ENCODE assay signal across 28 mouse cellular contexts in the genomic region with DNA sequence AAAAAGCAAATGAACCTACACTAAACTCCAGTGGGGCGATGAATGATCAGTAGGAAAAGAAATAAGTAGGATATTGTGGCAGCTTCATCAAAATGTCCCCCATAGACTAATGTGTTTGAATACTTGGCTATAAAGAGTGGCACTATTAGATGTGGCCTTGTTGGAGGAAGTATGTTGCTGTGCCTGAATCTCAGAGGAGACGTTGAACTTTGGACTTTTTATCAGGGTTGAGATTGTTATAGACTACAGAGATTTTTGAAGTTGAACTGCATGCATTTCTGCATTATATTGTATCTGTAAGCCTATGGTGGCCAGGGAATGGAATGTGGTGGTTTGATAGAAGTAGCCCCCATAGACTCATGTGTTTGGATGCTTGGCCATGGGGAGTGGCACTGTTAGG.
"Had no signal": no experiment of that assay in that cellular context is flagged by ENCODE, and none has a peak within 500 bp of the region (broad histone marks: within the 10 kb centered on the region; RNA-seq: fewer than 3 reads in every experiment).

No protein-coding gene starts in this region.

- H3K4me1 ChIP-seq: embryonic facial prominence, embryonic 10.5 days; embryonic facial prominence, embryonic 12.5 days; embryonic facial prominence, embryonic 15.5 days; forebrain, embryonic 10.5 days; forebrain, embryonic 12.5 days; forebrain, embryonic 13.5 days; forebrain, embryonic 15.5 days had no signal

- H3K36me3 ChIP-seq: embryonic facial prominence, embryonic 10.5 days; embryonic facial prominence, embryonic 12.5 days; embryonic facial prominence, embryonic 13.5 days; embryonic facial prominence, embryonic 15.5 days; forebrain, embryonic 10.5 days; forebrain, embryonic 12.5 days; forebrain, embryonic 15.5 days had no signal

- H3K27ac ChIP-seq: embryonic facial prominence, embryonic 10.5 days; embryonic facial prominence, embryonic 12.5 days; embryonic facial prominence, embryonic 13.5 days; embryonic facial prominence, embryonic 15.5 days; forebrain, embryonic 10.5 days; forebrain, embryonic 12.5 days; forebrain, embryonic 13.5 days; forebrain, embryonic 15.5 days; gastrocnemius, adult 2 months had no signal

- H3K4me3 ChIP-seq: embryonic facial prominence, embryonic 10.5 days; embryonic facial prominence, embryonic 12.5 days; embryonic facial prominence, embryonic 13.5 days; embryonic facial prominence, embryonic 15.5 days; erythroblast, embryonic 14.5 days; forebrain, embryonic 10.5 days; forebrain, embryonic 12.5 days; forebrain, embryonic 13.5 days; forebrain, embryonic 15.5 days; gastrocnemius, adult 2 months had no signal

- DNase-seq: cerebellum, adult 18-20 months; cerebellum, adult 2 months; cerebellum, adult 8-10 months; cerebellum, adult 9-10 months; cerebellum, adult 9-11 months; cerebellum, postnatal 10 days; cerebellum, postnatal 14 days; cerebellum, postnatal 25 days; cerebellum, postnatal 36 days; embryo, embryonic 11 days; forebrain, postnatal 0 days; gastrocnemius, adult 2 months; gastrocnemius, postnatal 10 days; gastrocnemius, postnatal 14 days; gastrocnemius, postnatal 25 days; gastrocnemius, postnatal 36 days; heart, adult 11 months had no signal

- H3K4me2 ChIP-seq: embryonic facial prominence, embryonic 12.5 days; embryonic facial prominence, embryonic 13.5 days; embryonic facial prominence, embryonic 15.5 days; forebrain, embryonic 12.5 days; forebrain, embryonic 13.5 days; forebrain, embryonic 15.5 days had no signal

- ATAC-seq: forebrain, embryonic 13.5 days; forebrain, embryonic 14.5 days; forebrain, embryonic 15.5 days; forebrain, embryonic 16.5 days; forebrain, postnatal 0 days had no signal

- H3K9ac ChIP-seq: embryonic facial prominence, embryonic 12.5 days; embryonic facial prominence, embryonic 13.5 days; embryonic facial prominence, embryonic 15.5 days; forebrain, embryonic 12.5 days; forebrain, embryonic 13.5 days; forebrain, embryonic 15.5 days; forebrain, postnatal 0 days had no signal

- H3K27me3 ChIP-seq: embryonic facial prominence, embryonic 12.5 days; embryonic facial prominence, embryonic 13.5 days; embryonic facial prominence, embryonic 15.5 days; forebrain, embryonic 12.5 days; forebrain, embryonic 13.5 days; forebrain, embryonic 15.5 days had no signal

- H3K9me3 ChIP-seq: embryonic facial prominence, embryonic 10.5 days; embryonic facial prominence, embryonic 12.5 days; embryonic facial prominence, embryonic 13.5 days; embryonic facial prominence, embryonic 15.5 days; forebrain, embryonic 10.5 days; forebrain, embryonic 12.5 days; forebrain, embryonic 13.5 days; forebrain, embryonic 15.5 days had no signal
